In the genomic region with DNA sequence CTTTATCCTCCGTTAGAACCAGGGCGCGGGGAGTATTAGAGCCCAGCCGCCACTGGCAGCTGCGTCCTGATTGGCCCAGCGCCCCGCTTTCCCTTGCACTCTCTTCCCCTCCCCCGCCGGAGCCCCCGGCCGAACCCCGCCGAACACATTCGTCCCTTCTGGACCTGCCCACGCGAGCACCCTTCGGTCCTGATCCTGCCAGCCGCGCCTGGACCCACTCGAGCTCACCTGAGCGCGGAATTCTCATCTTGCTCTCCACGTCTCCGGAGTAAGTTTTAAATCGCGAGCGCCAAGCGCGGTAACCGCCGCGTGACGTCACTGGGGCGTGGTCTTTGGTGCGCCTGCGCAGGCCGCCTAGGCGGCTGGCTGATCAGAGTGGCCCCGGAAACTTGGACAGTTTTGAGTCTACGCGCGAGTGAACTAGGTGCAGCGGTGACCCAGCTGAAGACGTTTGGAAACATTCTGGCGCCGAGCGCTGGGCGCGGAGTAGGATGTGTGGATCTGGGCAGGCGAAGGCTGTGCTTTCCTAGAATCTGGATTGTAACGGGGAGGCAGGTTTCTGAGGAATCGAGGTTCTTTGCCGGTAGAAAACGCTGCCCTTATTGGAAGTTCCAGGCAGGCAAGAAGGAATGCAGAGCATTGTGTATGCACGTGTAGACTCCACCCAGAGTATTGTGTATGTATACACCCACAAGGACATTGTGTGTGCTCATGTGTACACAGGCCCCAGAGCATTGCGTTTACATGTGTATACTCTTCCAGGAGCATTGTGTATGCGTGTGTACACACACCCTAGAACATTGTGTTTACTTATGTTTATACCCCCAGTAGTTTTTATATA, we compare ENCODE assay signal across 7 mouse cellular contexts. TPM values are rescaled to one million over a fixed set of nuclear protein-coding genes. Genes with fewer than 3 reads are reported as not detected.
DNase-seq lines count a peak whose midpoint lies in the region; ATAC-seq lines count a peak whose summit lies in the region.

A gene (minus strand): TSS at position 334 of the 841 bp plus-strand sequence.

- peak within 1 kb of the TSS; percentile 98 for H3K27ac ChIP-seq in limb, embryonic 10.5 days
- peak within 1 kb of the TSS; percentile 79 for H3K27ac ChIP-seq in midbrain, embryonic 13.5 days

- H3K36me3 ChIP-seq in limb, embryonic 10.5 days, result peaks cover 24% of the 10 kb centered on the region
- H3K36me3 ChIP-seq in midbrain, embryonic 13.5 days, result no peaks in the 10 kb centered on the region

- H3K4me2 ChIP-seq in midbrain, embryonic 13.5 days (replicated peaks), result peak within 1 kb of the TSS; percentile 75

- H3K27me3 ChIP-seq in limb, embryonic 10.5 days (ENCODE audit: low read depth, poor library complexity, severe bottlenecking), result no peaks in the 10 kb centered on the region
- H3K27me3 ChIP-seq in midbrain, embryonic 13.5 days, result no peaks in the 10 kb centered on the region

- H3K9me3 ChIP-seq in limb, embryonic 10.5 days (replicated peaks), result no peaks in the 10 kb centered on the region
- no peaks in the 10 kb centered on the region for H3K9me3 ChIP-seq in midbrain, embryonic 13.5 days

- peak; percentile 72 for ATAC-seq in granulocyte monocyte progenitor cell, adult 5-6 weeks (replicated peaks; ENCODE audit: poor library complexity, severe bottlenecking)
- ATAC-seq in midbrain, embryonic 13.5 days, result peak; percentile 88

- H3K4me1 ChIP-seq in limb, embryonic 10.5 days, result peaks cover 40% of the 10 kb centered on the region
- peaks cover 38% of the 10 kb centered on the region for H3K4me1 ChIP-seq in midbrain, embryonic 13.5 days (replicated peaks)

- whole genome bisulfite sequencing in limb, embryonic 10.5 days, result 1% methylated on average over 57 of the region's 57 CpGs
- 1% methylated on average over 57 of the region's 57 CpGs for WGBS in midbrain, embryonic 13.5 days

- peak within 1 kb of the TSS; percentile 90 for H3K4me3 ChIP-seq in limb, embryonic 10.5 days
- peak within 1 kb of the TSS; percentile 85 for H3K4me3 ChIP-seq in midbrain, embryonic 13.5 days (replicated peaks)

- peak; percentile 88 for DNase-seq in adrenal gland, adult 8-10 months
- DNase-seq in embryo, embryonic 9.5 days (ENCODE audit: extremely low spot score), result peak; percentile 97
- DNase-seq in kidney, adult 11 months, result peak; percentile 87
- DNase-seq in limb, embryonic 10.5 days (ENCODE audit: low spot score), result peak; percentile 97
- DNase-seq in spleen, adult 12 weeks (ENCODE audit: low spot score), result peak; percentile 98

- peak within 1 kb of the TSS; percentile 70 for H3K9ac ChIP-seq in midbrain, embryonic 13.5 days (replicated peaks)

RNA-seq across cellular contexts. Expression of the gene that starts here (rescaled TPM):
- 1 to 10 TPM; 1.6 to 2.4 (median 1.7) TPM for total RNA-seq in adrenal gland, adult 8-10 months (2022)
- 39.1 and 52.5 TPM in 2 replicates for total RNA-seq in granulocyte monocyte progenitor cell, adult 5-6 weeks (2014; fragmentation: Nextera tagmentation)
- 49.6 and 61.3 TPM in 2 replicates for total RNA-seq in granulocyte monocyte progenitor cell, adult 5-6 weeks (2017)
- polyA plus RNA-seq in limb, embryonic 10.5 days (2016; fragmentation: Nextera tagmentation; extraction: Ambion mirVana), result 110 and 125 TPM in 2 replicates
- 35.5 and 35.8 TPM in 2 replicates for polyA plus RNA-seq in midbrain, embryonic 13.5 days (2015; fragmentation: Nextera tagmentation; extraction: Ambion mirVana)

Comparison
In these comparisons a context has a peak if more than half of its experiments do, and no peak if none do; other contexts are left out.
1. Peak in every context shown above with its lines: DNase-seq, ATAC-seq, H3K4me3 ChIP-seq and H3K27ac ChIP-seq.
2. RNA of the gene that starts here (total RNA-seq): 39.1 to 61.3 TPM in granulocyte monocyte progenitor cell, adult 5-6 weeks; 1.6 to 2.4 TPM in adrenal gland, adult 8-10 months; every median in the first group is over 10 times any median in the second.